Comparison of ENCODE assay signal across 14 mouse cellular contexts in the genomic region with DNA sequence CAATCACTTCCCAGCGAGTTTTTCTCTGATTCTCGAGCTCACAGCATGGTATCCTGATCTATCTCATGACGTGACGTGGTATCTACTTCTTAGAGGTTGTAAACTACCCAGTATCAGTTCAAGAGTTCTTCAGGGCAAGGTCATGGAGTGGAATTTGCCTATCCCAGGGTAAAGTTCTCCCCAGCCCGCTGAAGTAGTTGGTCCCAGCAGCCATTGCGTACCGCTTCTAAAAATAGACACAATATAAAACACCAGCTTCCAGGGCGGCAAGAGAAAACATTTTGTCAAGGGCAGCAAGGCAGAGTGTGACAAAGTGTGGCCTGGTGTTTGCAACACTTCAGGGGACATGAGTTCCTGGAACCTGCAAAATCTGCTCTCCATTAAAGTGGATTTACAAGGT. TPM values are rescaled to one million over a fixed set of nuclear protein-coding genes. Genes with fewer than 3 reads are reported as not detected.
DNase-seq lines count a peak whose midpoint lies in the region; ATAC-seq and TF ChIP-seq lines count a peak whose summit lies in the region.
"Had no signal": no experiment of that assay in that cellular context is flagged by ENCODE, and none has a peak within 500 bp of the region (broad histone marks: within the 10 kb centered on the region; RNA-seq: fewer than 3 reads in every experiment).

No protein-coding gene starts in this region.

- 36% methylated on average over 8 of the region's 8 CpGs for WGBS in lung, embryonic 16.5 days

- 0 out of 2 replicates have a peak, but pooled peaks cover 2% of the 10 kb centered on the region for H3K4me1 ChIP-seq in lung, embryonic 16.5 days (replicated peaks; ENCODE audit: control insufficient read depth, insufficient read depth, low read length)
- H3K4me1 ChIP-seq: forebrain, embryonic 12.5 days; liver, embryonic 12.5 days; midbrain, embryonic 12.5 days; neural tube, embryonic 12.5 days had no signal

- ATAC-seq in lung, embryonic 16.5 days (ENCODE audit: low read depth) = peak; percentile 28; the same call in 1 of the 2 replicates
- ATAC-seq: hindbrain, embryonic 16.5 days; liver, embryonic 12.5 days had no signal

- no peaks in the 10 kb centered on the region for H3K36me3 ChIP-seq in lung, embryonic 16.5 days (ENCODE audit: control insufficient read depth, insufficient read depth, low read length)
- H3K36me3 ChIP-seq: forebrain, embryonic 12.5 days; liver, embryonic 12.5 days; midbrain, embryonic 12.5 days; neural tube, embryonic 12.5 days had no signal

- DNase-seq in gastrocnemius, adult 2 months = peak; percentile 31
- no peak for DNase-seq in gastrocnemius, postnatal 25 days
- DNase-seq in forelimb bud, embryonic 11.5 days (ENCODE audit: low read depth, low spot score) = peak; percentile 43
- peak; percentile 36 for DNase-seq in heart, postnatal 4 days
- no peak for DNase-seq in ovary, adult 18-20 months (ENCODE audit: low spot score)
- no peak for DNase-seq in left cerebral cortex, postnatal 25 days (ENCODE audit: low spot score in 2 of 2)
- no peak for DNase-seq in layer of hippocampus, postnatal 25 days (ENCODE audit: extremely low spot score in 1 of 2, low spot score in 1 of 2)
- DNase-seq: cerebellum, adult 9-11 months had no signal

- H3K4me3 ChIP-seq in gastrocnemius, adult 2 months = peak overlapping the region; percentile 5; the same call in 1 of the 2 replicates
- H3K4me3 ChIP-seq in lung, embryonic 16.5 days (ENCODE audit: low read length) = no peak overlapping the region
- H3K4me3 ChIP-seq: forebrain, embryonic 12.5 days; liver, embryonic 12.5 days; midbrain, embryonic 12.5 days; neural tube, embryonic 12.5 days had no signal

- H3K9me3 ChIP-seq in lung, embryonic 16.5 days (ENCODE audit: control insufficient read depth, low read length) = no peaks in the 10 kb centered on the region
- H3K9me3 ChIP-seq: forebrain, embryonic 12.5 days; liver, embryonic 12.5 days; midbrain, embryonic 12.5 days; neural tube, embryonic 12.5 days had no signal

- no peaks in the 10 kb centered on the region for H3K27me3 ChIP-seq in lung, embryonic 16.5 days (ENCODE audit: control insufficient read depth, insufficient read depth, low read depth, low read length)
- H3K27me3 ChIP-seq: forebrain, embryonic 12.5 days; liver, embryonic 12.5 days; midbrain, embryonic 12.5 days; neural tube, embryonic 12.5 days had no signal

- H3K27ac ChIP-seq in gastrocnemius, adult 2 months = peak overlapping the region; percentile 80
- H3K27ac ChIP-seq in lung, embryonic 16.5 days (ENCODE audit: low read length) = peak overlapping the region; percentile 5
- H3K27ac ChIP-seq: forebrain, embryonic 12.5 days; liver, embryonic 12.5 days; midbrain, embryonic 12.5 days; neural tube, embryonic 12.5 days had no signal

- H3K4me2 ChIP-seq in lung, embryonic 16.5 days (ENCODE audit: low read depth, low read length) = no peak overlapping the region
- H3K4me2 ChIP-seq: forebrain, embryonic 12.5 days; liver, embryonic 12.5 days; midbrain, embryonic 12.5 days; neural tube, embryonic 12.5 days had no signal

- intact Hi-C loops in gastrocnemius, adult 2 months (cut with DNase I) = loop anchor here (1.0 to 10.0 kb wide), 3 partner anchors 35 to 1103 kb away; a partner anchor contains a TSS
- intact Hi-C loops in left cerebral cortex, postnatal 25 days (cut with DNase I) = loop anchor here (1.0 kb wide), 1 partner anchor 104 kb away; no protein-coding TSS in a partner anchor

- no peak for TF ChIP-seq CTCF in gastrocnemius, adult 2 months (IDR thresholded peaks at IDR 0.05)

- no peak overlapping the region for H3K9ac ChIP-seq in lung, embryonic 16.5 days (ENCODE audit: low read length)
- H3K9ac ChIP-seq: forebrain, embryonic 12.5 days; liver, embryonic 12.5 days; midbrain, embryonic 12.5 days; neural tube, embryonic 12.5 days had no signal

RNA-seq across cellular contexts. Expression of a gene that starts 36.5 kb away (rescaled TPM):
- 100 to 1,000 TPM; 121 to 159 TPM for total RNA-seq in gastrocnemius, adult 2 months (2021)
- 100 to 1,000 TPM; 137 to 153 TPM for total RNA-seq in gastrocnemius, postnatal 25 days (2021)
- total RNA-seq in heart, postnatal 4 days (2021) = 10 to 100 TPM; 75.6 to 78.3 TPM
- polyA plus RNA-seq in lung, embryonic 16.5 days (2015; fragmentation: Nextera tagmentation; extraction: Ambion mirVana) = 24.8 and 29.1 TPM in 2 replicates
- total RNA-seq in left cerebral cortex, postnatal 25 days (2021) = 1 to 10 TPM; 3.4 to 4.1 TPM
- total RNA-seq in layer of hippocampus, postnatal 25 days (2021) = 1 to 10 TPM; 2.7 to 3.0 TPM

RNA-seq across cellular contexts. Expression of a gene that starts 46.3 kb away (rescaled TPM):
- 10 to 100 TPM; 34.6 to 41.2 TPM for total RNA-seq in gastrocnemius, adult 2 months (2021)
- total RNA-seq in gastrocnemius, postnatal 25 days (2021) = 10 to 100 TPM; 22.0 to 27.1 TPM
- 10 to 100 TPM; 13.5 to 13.8 TPM for total RNA-seq in heart, postnatal 4 days (2021)
- polyA plus RNA-seq in lung, embryonic 16.5 days (2015; fragmentation: Nextera tagmentation; extraction: Ambion mirVana) = 6.0 and 6.3 TPM in 2 replicates
- total RNA-seq in left cerebral cortex, postnatal 25 days (2021) = 10 to 100 TPM; 12.2 to 13.0 TPM
- total RNA-seq in layer of hippocampus, postnatal 25 days (2021) = 10 to 100 TPM; 13.4 to 15.7 TPM

Comparison
In these comparisons a context has a peak if more than half of its experiments do, and no peak if none do; other contexts are left out.
1. DNase-seq: peak in gastrocnemius, adult 2 months (single experiment), forelimb bud, embryonic 11.5 days (single experiment) and heart, postnatal 4 days (single experiment); none in gastrocnemius, postnatal 25 days (single experiment), ovary, adult 18-20 months (single experiment), left cerebral cortex, postnatal 25 days (0 of 2) and layer of hippocampus, postnatal 25 days (0 of 2).
2. RNA of a gene that starts 36.5 kb away (total RNA-seq): 121 to 159 TPM in gastrocnemius, adult 2 months, 137 to 153 TPM in gastrocnemius, postnatal 25 days and 75.6 to 78.3 TPM in heart, postnatal 4 days; 3.4 to 4.1 TPM in left cerebral cortex, postnatal 25 days and 2.7 to 3.0 TPM in layer of hippocampus, postnatal 25 days; every median in the first group is over 10 times any median in the second.